Mouse (Mus musculus): ENCODE measurements around the gene Vmn2r29. TPM values are rescaled to one million over a fixed set of nuclear protein-coding genes. Genes with fewer than 3 reads are reported as not detected.

Gene Vmn2r29
- 1.2 TPM for polyA plus RNA-seq (2015; fragmentation: Illumina TruSeq; extraction: RNeasy Lipid Tissue Mini Kit (QIAGEN cat#74804); ENCODE audit: insufficient read depth, low replicate concordance)

DNA sequence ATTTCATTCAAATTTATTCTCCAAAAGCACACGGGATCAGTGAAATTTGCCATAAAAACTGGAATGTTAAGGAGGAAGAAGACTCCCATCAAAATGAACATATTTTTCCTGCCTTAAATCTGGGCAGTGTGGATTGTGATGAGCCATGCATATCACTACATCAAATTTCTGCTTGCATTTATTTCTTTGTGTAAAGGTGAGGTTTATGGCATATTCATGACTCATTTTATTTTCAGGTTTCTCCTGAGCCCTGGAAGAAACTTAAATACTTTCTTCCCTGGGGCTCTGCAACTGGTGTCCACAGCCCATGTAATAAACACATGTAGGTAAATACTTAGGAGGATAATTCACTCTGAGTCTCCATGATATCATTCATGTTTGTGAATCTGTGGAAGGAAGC, at the start of gene Vmn2r29:
Gene Vmn2r29, minus strand, starts transcription at position 101 of the 400 bp plus-strand sequence.

DNA sequence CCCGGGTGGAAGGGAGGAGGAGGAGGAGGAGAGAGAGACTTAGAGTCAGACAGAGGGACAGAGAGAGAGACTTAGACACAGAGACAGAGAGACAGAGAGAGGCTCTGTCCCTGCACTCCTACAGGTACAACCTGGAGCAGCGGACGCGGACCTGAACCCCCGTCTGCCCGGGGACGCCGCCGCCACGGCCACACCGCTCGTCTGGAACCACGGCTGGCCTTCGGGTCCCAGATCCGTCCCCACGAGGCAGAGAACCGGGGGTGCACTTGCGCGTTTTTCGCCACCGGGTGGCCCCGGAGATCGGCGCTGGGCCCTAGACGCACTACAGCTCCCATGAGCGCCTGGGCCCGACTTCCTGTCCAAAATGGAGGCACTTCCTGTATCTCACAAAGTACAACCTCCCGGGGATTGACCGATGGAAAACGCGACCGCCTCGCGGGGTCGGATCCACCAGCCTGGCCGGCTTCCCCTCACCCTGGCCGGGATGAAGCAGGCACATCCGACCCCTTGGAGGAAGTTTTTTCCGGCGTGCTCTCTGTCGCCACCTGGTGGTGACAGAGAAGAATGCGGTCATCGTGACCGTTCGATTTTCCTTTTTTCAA, 30.9 kb upstream of the Vmn2r29 start, which contains the start of gene Gm45844:
Gene Gm45844, minus strand, starts transcription at position 324 of the 602 bp plus-strand sequence.

DNA sequence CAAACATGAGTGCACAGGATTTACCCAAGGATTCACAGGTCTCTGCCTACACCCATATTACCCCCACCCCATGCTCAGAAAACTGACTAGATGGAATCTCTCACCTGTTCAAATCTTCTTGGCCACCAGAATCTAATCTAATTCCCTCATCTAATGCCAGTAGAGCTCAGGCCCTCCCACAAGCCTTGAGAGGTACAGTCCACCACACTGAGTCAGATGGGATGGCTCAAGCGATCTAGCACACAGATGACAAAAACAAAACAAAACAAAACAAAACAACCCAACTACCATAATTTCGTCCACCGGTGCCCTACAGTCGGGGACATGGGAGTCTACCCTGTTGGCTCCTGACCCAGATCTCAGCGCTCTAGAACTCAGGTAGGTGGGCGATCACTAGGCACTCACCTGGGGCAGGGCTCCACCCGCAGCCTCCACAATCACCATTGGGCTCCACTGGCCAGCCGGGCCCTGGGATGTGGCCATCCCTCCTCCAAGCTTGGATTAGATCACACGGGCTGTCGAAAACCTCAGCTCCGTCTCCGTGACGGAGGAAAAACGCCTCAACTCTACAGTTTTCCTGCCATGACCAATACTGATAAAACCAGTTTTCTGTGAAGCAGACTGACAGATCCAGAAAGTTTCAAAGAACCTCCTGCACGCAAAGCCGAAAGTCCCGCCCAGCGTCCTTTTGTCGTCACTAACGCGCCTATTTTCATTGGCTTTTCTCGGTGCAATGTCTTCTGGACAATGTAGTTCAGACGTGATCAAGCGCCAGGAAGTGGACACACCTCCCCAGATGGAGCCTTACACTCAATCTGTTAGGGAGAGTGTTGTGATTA, 37.6 kb downstream of the Vmn2r29 start, which contains the start of gene Zfp772:
Gene Zfp772, minus strand, starts transcription at position 686 of the 839 bp plus-strand sequence.

Other genes starting within 250 kb of the Vmn2r29 start
- gene Zfp954, start 125.8 kb downstream of the Vmn2r29 start, polyA plus RNA-seq (2015; fragmentation: Illumina TruSeq; extraction: RNeasy Lipid Tissue Mini Kit (QIAGEN cat#74804); ENCODE audit: insufficient read depth, low replicate concordance), result 19.8 TPM
- 8.6 TPM for gene Zfp773, start 110.6 kb downstream of the Vmn2r29 start, polyA plus RNA-seq (2015; fragmentation: Illumina TruSeq; extraction: RNeasy Lipid Tissue Mini Kit (QIAGEN cat#74804); ENCODE audit: insufficient read depth, low replicate concordance)
- 4.3 TPM for gene Zfp418, start 76.0 kb downstream of the Vmn2r29 start, polyA plus RNA-seq (2015; fragmentation: Illumina TruSeq; extraction: RNeasy Lipid Tissue Mini Kit (QIAGEN cat#74804); ENCODE audit: insufficient read depth, low replicate concordance)
- gene Zfp772, start 37.3 kb downstream of the Vmn2r29 start, polyA plus RNA-seq (2015; fragmentation: Illumina TruSeq; extraction: RNeasy Lipid Tissue Mini Kit (QIAGEN cat#74804); ENCODE audit: insufficient read depth, low replicate concordance), result 4.8 TPM
- gene Gm45844, start 31.0 kb upstream of the Vmn2r29 start, polyA plus RNA-seq (2015; fragmentation: Illumina TruSeq; extraction: RNeasy Lipid Tissue Mini Kit (QIAGEN cat#74804); ENCODE audit: insufficient read depth, low replicate concordance), result 2.4 TPM
- gene Clcn4, start 53.5 kb upstream of the Vmn2r29 start, polyA plus RNA-seq (2015; fragmentation: Illumina TruSeq; extraction: RNeasy Lipid Tissue Mini Kit (QIAGEN cat#74804); ENCODE audit: insufficient read depth, low replicate concordance), result 56.7 TPM
- not detected for gene Vmn2r30, start 90.3 kb upstream of the Vmn2r29 start, polyA plus RNA-seq (2015; fragmentation: Illumina TruSeq; extraction: RNeasy Lipid Tissue Mini Kit (QIAGEN cat#74804); ENCODE audit: insufficient read depth, low replicate concordance)
- gene Gm45783, start 127.2 kb upstream of the Vmn2r29 start, polyA plus RNA-seq (2015; fragmentation: Illumina TruSeq; extraction: RNeasy Lipid Tissue Mini Kit (QIAGEN cat#74804); ENCODE audit: insufficient read depth, low replicate concordance), result not detected
- gene Vmn2r31, start 152.4 kb upstream of the Vmn2r29 start, polyA plus RNA-seq (2015; fragmentation: Illumina TruSeq; extraction: RNeasy Lipid Tissue Mini Kit (QIAGEN cat#74804); ENCODE audit: insufficient read depth, low replicate concordance), result not detected
- gene Vmn2r32, start 232.7 kb upstream of the Vmn2r29 start, polyA plus RNA-seq (2015; fragmentation: Illumina TruSeq; extraction: RNeasy Lipid Tissue Mini Kit (QIAGEN cat#74804); ENCODE audit: insufficient read depth, low replicate concordance), result not detected